Mouse (Mus musculus) MEL (cell line): ENCODE data around the gene Gm960. TPM values are rescaled to one million over a fixed set of nuclear protein-coding genes. Genes with fewer than 3 reads are reported as not detected.

Source experiments
- DNase-seq: peaks from one replicate; pipeline ENCODE4 v3.0.0; 2011; ENCODE audit warnings: low read depth, low spot score
- H3K27ac ChIP-seq: 2 replicates; pipeline ENCODE4 v1.5.1; 2012; ENCODE audit warnings: low read depth, mild to moderate bottlenecking, control low read depth, low read length, moderate library complexity; ENCODE audit not compliant: control insufficient read depth
- H3K27me3 ChIP-seq, 2 experiments: fragments of 150-350 bp in 1 of 2; sonication (generic) in 1 of 2; 2 replicates each; pipeline ENCODE4 v1.6.1; 2012; ENCODE audit warnings: low read length in 2 of 2, mild to moderate bottlenecking in 2 of 2, improper control_type of control experiment in 1 of 2, moderate library complexity in 1 of 2; ENCODE audit not compliant: insufficient read depth in 2 of 2, control insufficient read depth in 1 of 2
- H3K36me3 ChIP-seq, 2 experiments: 2 replicates each; pipeline ENCODE4 v1.6.1; 2012 to 2014; ENCODE audit warnings: low read length in 2 of 2, improper control_type of control experiment in 1 of 2, inconsistent platforms in 1 of 2, mild to moderate bottlenecking in 1 of 2; ENCODE audit not compliant: insufficient read depth in 2 of 2, control insufficient read depth in 1 of 2
- H3K4me1 ChIP-seq, 2 experiments: fragments of 150-350 bp in 1 of 2; sonication (generic) in 1 of 2; 2 replicates each; pipeline ENCODE4 v1.6.1; 2012; ENCODE audit warnings: low read length in 2 of 2, improper control_type of control experiment in 1 of 2, mild to moderate bottlenecking in 1 of 2; ENCODE audit not compliant: insufficient read depth in 2 of 2, control insufficient read depth in 1 of 2
- H3K4me3 ChIP-seq, 2 experiments: fragments of 150-350 bp in 1 of 2; sonication (generic) in 1 of 2; 2 replicates each; pipeline ENCODE4 v1.5.1; 2012; ENCODE audit warnings: low read depth in 2 of 2, low read length in 2 of 2, mild to moderate bottlenecking in 2 of 2, moderate library complexity in 2 of 2, control low read depth in 1 of 2, improper control_type of control experiment in 1 of 2; ENCODE audit not compliant: control insufficient read depth in 1 of 2, insufficient read depth in 1 of 2
- H3K79me2 ChIP-seq: 2 replicates; pipeline ENCODE4 v1.6.1; 2012; ENCODE audit warnings: mild to moderate bottlenecking, low read length, moderate library complexity; ENCODE audit not compliant: control insufficient read depth, poor library complexity, insufficient read depth
- H3K9ac ChIP-seq: 2 replicates; pipeline ENCODE4 v1.6.1; 2012; ENCODE audit warnings: low read depth, mild to moderate bottlenecking, control low read depth, low read length, moderate library complexity; ENCODE audit not compliant: control insufficient read depth, poor library complexity, severe bottlenecking
- H3K9me3 ChIP-seq: fragments of 150-350 bp; sonication (generic); replicated peaks from 2 replicates; pipeline ENCODE4 v1.6.1; 2012; ENCODE audit warnings: mild to moderate bottlenecking, low read length, improper control_type of control experiment, moderate library complexity; ENCODE audit not compliant: insufficient read depth
- EP300 ChIP-seq, 2 experiments: IDR thresholded peaks; 2 replicates each; pipeline ENCODE4 v1.6.1; 2011; ENCODE audit warnings: improper control_type of control experiment in 2 of 2, low read length in 2 of 2, low read depth in 1 of 2, mild to moderate bottlenecking in 1 of 2
- ETS1 ChIP-seq: IDR thresholded peaks from 2 replicates; pipeline ENCODE4 v1.6.1; 2012; ENCODE audit warnings: low read depth, mild to moderate bottlenecking, inconsistent platforms, low read length, improper control_type of control experiment, moderate library complexity
- GABPA ChIP-seq: IDR thresholded peaks from 2 replicates; pipeline ENCODE4 v1.6.1; 2012; ENCODE audit warnings: low read depth, mild to moderate bottlenecking, inconsistent platforms, low read length, improper control_type of control experiment, moderate library complexity
- MAFK ChIP-seq: IDR thresholded peaks from 2 replicates; pipeline ENCODE4 v1.6.1; 2011; ENCODE audit warnings: low read depth, mild to moderate bottlenecking, low read length, improper control_type of control experiment, borderline replicate concordance
- MAX ChIP-seq: IDR thresholded peaks from 2 replicates; pipeline ENCODE4 v1.6.1; 2011; ENCODE audit warnings: low read length, improper control_type of control experiment
- MAZ ChIP-seq: IDR thresholded peaks from 2 replicates; pipeline ENCODE4 v1.6.1; 2012; ENCODE audit warnings: low read depth, mild to moderate bottlenecking, inconsistent platforms, low read length, improper control_type of control experiment
- MEF2A ChIP-seq: IDR thresholded peaks from 2 replicates; pipeline ENCODE4 v1.6.1; 2014; ENCODE audit warnings: low read depth, mild to moderate bottlenecking, inconsistent platforms, low read length, improper control_type of control experiment; ENCODE audit not compliant: poor library complexity, insufficient replicate concordance, severe bottlenecking; ENCODE audit errors: extremely low read depth
- POLR2AphosphoS5 ChIP-seq: IDR thresholded peaks from 2 replicates; pipeline ENCODE4 v1.6.1; 2012; ENCODE audit warnings: low read depth, borderline replicate concordance, mild to moderate bottlenecking, inconsistent platforms, low read length, moderate library complexity, mixed read lengths
- RCOR1 ChIP-seq: IDR thresholded peaks from 2 replicates; pipeline ENCODE4 v1.6.1; 2012; ENCODE audit warnings: low read depth, mild to moderate bottlenecking, inconsistent platforms, low read length, improper control_type of control experiment
- SMC3 ChIP-seq: IDR thresholded peaks from 2 replicates; pipeline ENCODE4 v1.6.1; 2011; ENCODE audit warnings: low read depth, low read length, improper control_type of control experiment
- TAL1 ChIP-seq: IDR thresholded peaks from 2 replicates; pipeline ENCODE4 v1.6.1; 2012; ENCODE audit warnings: mild to moderate bottlenecking, inconsistent platforms, low read length, moderate library complexity, mixed read lengths
- TBP ChIP-seq: IDR thresholded peaks from 2 replicates; pipeline ENCODE4 v1.8.0; 2011; ENCODE audit warnings: low read depth, low read length, improper control_type of control experiment
- TCF12 ChIP-seq: IDR thresholded peaks from 2 replicates; pipeline ENCODE4 v1.6.1; 2014; ENCODE audit warnings: low read depth, mild to moderate bottlenecking, inconsistent platforms, low read length, improper control_type of control experiment, moderate library complexity
- UBTF ChIP-seq: IDR thresholded peaks from 2 replicates; pipeline ENCODE4 v1.6.1; 2012; ENCODE audit warnings: low read depth, mild to moderate bottlenecking, inconsistent platforms, low read length, improper control_type of control experiment, moderate library complexity, borderline replicate concordance; ENCODE audit not compliant: insufficient read depth
- ZC3H11A ChIP-seq: IDR thresholded peaks from 2 replicates; pipeline ENCODE4 v1.6.1; 2012; ENCODE audit warnings: low read depth, mild to moderate bottlenecking, inconsistent platforms, low read length, improper control_type of control experiment
- ZKSCAN1 ChIP-seq: IDR thresholded peaks from 2 replicates; pipeline ENCODE4 v1.6.1; 2012; ENCODE audit warnings: low read depth, mild to moderate bottlenecking, inconsistent platforms, low read length, improper control_type of control experiment, moderate library complexity
- ZMIZ1 ChIP-seq: IDR thresholded peaks from 2 replicates; pipeline ENCODE4 v1.6.1; 2012; ENCODE audit warnings: low read depth, mild to moderate bottlenecking, inconsistent platforms, low read length, improper control_type of control experiment, moderate library complexity
- ZNF384 ChIP-seq: IDR thresholded peaks from 2 replicates; pipeline ENCODE4 v1.6.1; 2012; ENCODE audit warnings: low read depth, mild to moderate bottlenecking, inconsistent platforms, low read length, improper control_type of control experiment
- polyA plus RNA-seq, 2 experiments: library from polyadenylated mRNA; stranded (reverse) in 1 of 2; unstranded in 1 of 2; fragments of >175 nt in 1 of 2; fragments of >200 nt in 1 of 2; gene quantifications; 2 replicates each; pipeline versions ENCODE4 v1.2.1 to v1.2.4; 2012; ENCODE audit warnings: low replicate concordance in 2 of 2, low read depth in 1 of 2; ENCODE audit not compliant: insufficient read length in 2 of 2, insufficient read depth in 1 of 2, missing spikeins in 1 of 2
- total RNA-seq: library from RNA; depleted of rRNA; stranded (reverse); fragments of 300-350 nt; gene quantifications from 2 replicates; pipeline ENCODE4 v1.2.3, GENCODE M21; 2012

Gene Gm960
- total and polyA plus RNA-seq, 3 experiments: 2.1 to 2.3 TPM; not detected in 1

- H3K9me3 ChIP-seq: no peaks in the 10 kb centered on the region
- H3K27ac ChIP-seq: no peak overlapping the region
- H3K27me3 ChIP-seq: no peaks in the 10 kb centered on the region
- H3K4me3 ChIP-seq: no peak overlapping the region
- TF ChIP-seq SMC3 (no peak), TCF12 (no peak), TBP (no peak), MEF2A (no peak), GABPA (no peak), UBTF (no peak), POLR2AphosphoS5 (no peak)
- no peak overlapping the region for H3K9ac ChIP-seq
- no peaks in the 10 kb centered on the region for H3K36me3 ChIP-seq
- no peaks in the 10 kb centered on the region for H3K4me1 ChIP-seq
- no peak for DNase-seq
- H3K79me2 ChIP-seq: no peaks in the 10 kb centered on the region
Measured at GRCm38 (mm10) chr19:4602459-4602858, 96.0 kb downstream of the Gm960 start.

- TF ChIP-seq ZNF384 (no peak), EP300 (IDR thresholded peaks at IDR 0.05; ENCODE audit: low read depth in 1 of 2, low read length in 2 of 2) (peak in 1 of 2 experiments; percentile 13; a peak in 1 of 4 replicates), ZKSCAN1 (no peak), SMC3 (no peak), RCOR1 (no peak)
- TF ChIP-seq, all 39 proteins: peak for 1
- no peak overlapping the region for H3K9ac ChIP-seq
- H3K4me1 ChIP-seq: no peaks in the 10 kb centered on the region
- H3K27ac ChIP-seq: no peak overlapping the region
- H3K36me3 ChIP-seq: no peaks in the 10 kb centered on the region
- H3K27me3 ChIP-seq: no peaks in the 10 kb centered on the region
- no peak overlapping the region for H3K4me3 ChIP-seq
- H3K9me3 ChIP-seq: no peaks in the 10 kb centered on the region
- H3K79me2 ChIP-seq: no peaks in the 10 kb centered on the region
- no peak for DNase-seq
Measured at GRCm38 (mm10) chr19:4596071-4596470, 102.4 kb downstream of the Gm960 start.

GRCm38 (mm10) chr19:4593792-4594522 lies 104.5 kb downstream of the Gm960 start:
- Histone ChIP-seq H3K4me3 (no peak overlapping the region), H3K9me3 (no peaks in the 10 kb centered on the region), H3K36me3 (no peaks in the 10 kb centered on the region; a peak in 1 of 4 replicates), H3K9ac (no peak overlapping the region), H3K27me3 (no peaks in the 10 kb centered on the region), H3K79me2 (no peaks in the 10 kb centered on the region), H3K4me1 (peaks cover 0 to 3% of the 10 kb centered on the region in 2 experiments; a peak in 2 of 4 replicates), H3K27ac (no peak overlapping the region)
- no peak for DNase-seq
- no peak for TF ChIP-seq MAZ
- no peak for TF ChIP-seq GABPA
- no peak for TF ChIP-seq MAFK
- no peak for TF ChIP-seq MAX
- TF ChIP-seq TAL1: no peak
- no peak for TF ChIP-seq ZC3H11A
- no peak for TF ChIP-seq ETS1
- no peak for TF ChIP-seq ZMIZ1
